ENCODE assay signal across 8 mouse cellular contexts in genomic region chr4:116787985-116788760, GRCm38 (mm10). TPM values are rescaled to one million over a fixed set of nuclear protein-coding genes. Genes with fewer than 3 reads are reported as not detected.
DNase-seq lines count a peak whose midpoint lies in the region; ATAC-seq and TF ChIP-seq lines count a peak whose summit lies in the region.

No protein-coding gene starts in this region.

- H3K4me1 ChIP-seq in heart, postnatal 0 days (ENCODE audit: control insufficient read depth, insufficient read depth) = no peaks in the 10 kb centered on the region
- no peaks in the 10 kb centered on the region for H3K4me1 ChIP-seq in heart, embryonic 11.5 days (ENCODE audit: control insufficient read depth, insufficient read depth, low read length)
- H3K4me1 ChIP-seq in embryonic facial prominence, embryonic 14.5 days (ENCODE audit: control insufficient read depth, insufficient read depth, low read length) = no peaks in the 10 kb centered on the region

- no peaks in the 10 kb centered on the region for H3K36me3 ChIP-seq in heart, postnatal 0 days (replicated peaks; ENCODE audit: control insufficient read depth, insufficient read depth, low read length)
- no peaks in the 10 kb centered on the region for H3K36me3 ChIP-seq in heart, embryonic 11.5 days (ENCODE audit: control insufficient read depth, insufficient read depth, low read length)
- H3K36me3 ChIP-seq in embryonic facial prominence, embryonic 14.5 days (ENCODE audit: control insufficient read depth, insufficient read depth, low read length) = 0 out of 2 replicates have a peak, but pooled peaks cover 2% of the 10 kb centered on the region

- no peak overlapping the region for H3K4me3 ChIP-seq in heart, postnatal 0 days (ENCODE audit: low read depth, low read length)
- no peak overlapping the region for H3K4me3 ChIP-seq in heart, embryonic 11.5 days (ENCODE audit: low read depth, low read length)
- H3K4me3 ChIP-seq in embryonic facial prominence, embryonic 14.5 days (ENCODE audit: low read depth, low read length) = no peak overlapping the region

- no peak overlapping the region for H3K27ac ChIP-seq in heart, postnatal 0 days (ENCODE audit: low read depth)
- H3K27ac ChIP-seq in heart, embryonic 11.5 days (ENCODE audit: low read depth, low read length) = no peak overlapping the region
- peak overlapping the region; percentile 53 for H3K27ac ChIP-seq in embryonic facial prominence, embryonic 14.5 days (replicated peaks; ENCODE audit: low read depth, low read length)

- 40% methylated on average over 7 of the region's 7 CpGs for WGBS in heart, postnatal 0 days
- 45% methylated on average over 7 of the region's 7 CpGs for WGBS in heart, embryonic 11.5 days (ENCODE audit: insufficient replicate concordance)
- 26% methylated on average over 7 of the region's 7 CpGs for WGBS in embryonic facial prominence, embryonic 14.5 days

- peak; percentile 23 for TF ChIP-seq CTCF in heart, postnatal 0 days (IDR thresholded peaks at IDR 0.05; ENCODE audit: low read depth)

- H3K9ac ChIP-seq in heart, postnatal 0 days (replicated peaks; ENCODE audit: low read depth, low read length) = no peak overlapping the region
- H3K9ac ChIP-seq in heart, embryonic 11.5 days (ENCODE audit: low read depth, low read length) = no peak overlapping the region
- H3K9ac ChIP-seq in embryonic facial prominence, embryonic 14.5 days (ENCODE audit: low read depth, low read length) = no peak overlapping the region

- H3K4me2 ChIP-seq in heart, postnatal 0 days (ENCODE audit: low read depth, low read length) = no peak overlapping the region
- H3K4me2 ChIP-seq in heart, embryonic 11.5 days = no peak overlapping the region
- H3K4me2 ChIP-seq in embryonic facial prominence, embryonic 14.5 days (ENCODE audit: low read depth, low read length) = peak overlapping the region; percentile 43

- H3K27me3 ChIP-seq in heart, postnatal 0 days (ENCODE audit: control insufficient read depth, insufficient read depth, low read length) = no peaks in the 10 kb centered on the region
- H3K27me3 ChIP-seq in heart, embryonic 11.5 days (ENCODE audit: control insufficient read depth, insufficient read depth, low read length) = no peaks in the 10 kb centered on the region
- H3K27me3 ChIP-seq in embryonic facial prominence, embryonic 14.5 days (replicated peaks; ENCODE audit: control insufficient read depth, insufficient read depth, low read length) = no peaks in the 10 kb centered on the region

- no peak for DNase-seq in heart, postnatal 0 days (ENCODE audit: low spot score)
- peak; percentile 59 for DNase-seq in Muller cell, postnatal 12 days (ENCODE audit: inconsistent ontology term)
- DNase-seq in embryonic facial prominence, embryonic 14.5 days (ENCODE audit: low spot score) = peak; percentile 72
- peak; percentile 17 to 32 for DNase-seq in lung, postnatal 4 days
- no peak for DNase-seq in spleen, adult 18-20 months
- no peak for DNase-seq in adrenal gland, postnatal 10 days
- no peak for DNase-seq in cerebellum, adult 8-10 months

- ATAC-seq in heart, postnatal 0 days (ENCODE audit: insufficient read depth, low read depth) = no peak
- ATAC-seq in heart, embryonic 11.5 days (replicated peaks; ENCODE audit: insufficient number of reproducible peaks, low FRiP score, low TSS enrichment) = no peak
- peak; percentile 30; the same call in 1 of the 2 replicates for ATAC-seq in embryonic facial prominence, embryonic 14.5 days (ENCODE audit: low read depth)

- TF ChIP-seq EP300 in heart, postnatal 0 days (IDR thresholded peaks at IDR 0.05; ENCODE audit: low read depth) = no peak

- H3K9me3 ChIP-seq in heart, postnatal 0 days (replicated peaks; ENCODE audit: control insufficient read depth, low read length) = no peaks in the 10 kb centered on the region
- no peaks in the 10 kb centered on the region for H3K9me3 ChIP-seq in heart, embryonic 11.5 days (replicated peaks; ENCODE audit: control insufficient read depth, low read length)
- H3K9me3 ChIP-seq in embryonic facial prominence, embryonic 14.5 days (ENCODE audit: control insufficient read depth, low read length) = 0 out of 2 replicates have a peak, but pooled peaks cover 3% of the 10 kb centered on the region

RNA-seq across cellular contexts. Expression of gene Toe1, which starts 19.3 kb away (rescaled TPM):
- total RNA-seq in heart, postnatal 0 days (2014; rRNA removed; ENCODE audit: low replicate concordance) = 20.3 and 46.9 TPM in 2 replicates
- 17.3 and 17.5 TPM in 2 replicates for polyA plus RNA-seq in heart, postnatal 0 days (2015; fragmentation: Nextera tagmentation; extraction: Ambion mirVana)
- 21.5 and 25.1 TPM in 2 replicates for polyA plus RNA-seq in heart, embryonic 11.5 days (2014; fragmentation: Nextera tagmentation; extraction: Ambion mirVana)
- polyA plus RNA-seq in embryonic facial prominence, embryonic 14.5 days (2014; fragmentation: Nextera tagmentation; extraction: Ambion mirVana) = 29.8 and 32.2 TPM in 2 replicates
- total RNA-seq in adrenal gland, postnatal 10 days (2021) = 10 to 100 TPM; 16.2 to 19.4 TPM

RNA-seq across cellular contexts. Expression of gene Mutyh, which starts 19.4 kb away (rescaled TPM):
- total RNA-seq in heart, postnatal 0 days (2014; rRNA removed; ENCODE audit: low replicate concordance) = 2.6 and 6.9 TPM in 2 replicates
- 3.9 and 4.4 TPM in 2 replicates for polyA plus RNA-seq in heart, postnatal 0 days (2015; fragmentation: Nextera tagmentation; extraction: Ambion mirVana)
- polyA plus RNA-seq in heart, embryonic 11.5 days (2014; fragmentation: Nextera tagmentation; extraction: Ambion mirVana) = 10.9 and 12.0 TPM in 2 replicates
- polyA plus RNA-seq in embryonic facial prominence, embryonic 14.5 days (2014; fragmentation: Nextera tagmentation; extraction: Ambion mirVana) = 8.2 and 10.2 TPM in 2 replicates
- 1 to 10 TPM; 4.2 to 4.7 TPM for total RNA-seq in adrenal gland, postnatal 10 days (2021)

RNA-seq across cellular contexts. Expression of gene Hpdl, which starts 33.3 kb away (rescaled TPM):
- total RNA-seq in heart, postnatal 0 days (2014; rRNA removed; ENCODE audit: low replicate concordance) = 2.2 and 3.4 TPM in 2 replicates
- 2.1 and 2.9 TPM in 2 replicates for polyA plus RNA-seq in heart, postnatal 0 days (2015; fragmentation: Nextera tagmentation; extraction: Ambion mirVana)
- polyA plus RNA-seq in heart, embryonic 11.5 days (2014; fragmentation: Nextera tagmentation; extraction: Ambion mirVana) = 0.84 and 1.1 TPM in 2 replicates
- 1.1 and 1.2 TPM in 2 replicates for polyA plus RNA-seq in embryonic facial prominence, embryonic 14.5 days (2014; fragmentation: Nextera tagmentation; extraction: Ambion mirVana)
- total RNA-seq in adrenal gland, postnatal 10 days (2021) = 1 to 10 TPM; 5.2 to 9.2 TPM

Comparison
In these comparisons a context has a peak if more than half of its experiments do, and no peak if none do; other contexts are left out.
1. DNase-seq: peak in Muller cell, postnatal 12 days (single experiment), embryonic facial prominence, embryonic 14.5 days (single experiment) and lung, postnatal 4 days (2 of 2); none in heart, postnatal 0 days (single experiment), spleen, adult 18-20 months (0 of 2), adrenal gland, postnatal 10 days (single experiment) and cerebellum, adult 8-10 months (single experiment).